Mouse (Mus musculus): ENCODE results near the gene Cntnap5a.
"Not testable (repeated sequence)": the region's sequence is repeated elsewhere in the genome, so short reads cannot be mapped to it uniquely, and the experiment has no call there.

Gene Cntnap5a

GRCm38 (mm10) chr1:116107010-116107723, 422.6 kb downstream of the Cntnap5a start:
- DNase-seq (ENCODE audit: low spot score), result no peak

GRCm38 (mm10) chr1:116107724-116108058, 423.1 kb downstream of the Cntnap5a start:
- DNase-seq (ENCODE audit: low spot score), result no peak

DNA sequence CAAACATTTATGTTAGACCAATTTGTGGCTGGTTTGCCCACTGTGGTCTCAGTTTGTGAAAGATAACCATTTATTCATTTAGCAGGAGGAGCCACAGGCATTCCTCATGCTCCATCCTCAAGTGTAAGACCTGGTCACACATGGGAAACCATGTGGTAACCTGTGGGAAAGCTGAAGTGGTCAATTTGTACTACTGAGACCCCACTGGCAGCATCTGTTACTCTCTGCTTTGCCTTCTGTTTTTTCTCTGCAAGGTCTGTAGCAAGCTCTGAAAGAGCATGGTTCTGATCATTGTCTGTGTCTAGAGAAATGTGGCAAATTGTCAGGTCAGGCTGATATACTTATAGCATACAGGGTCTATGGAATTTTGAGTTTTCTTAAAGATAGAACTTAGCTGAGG, 423.8 kb downstream of the Cntnap5a start:
- no peak for DNase-seq (ENCODE audit: low spot score)

- no peak for DNase-seq (ENCODE audit: low spot score)
Observed at GRCm38 (mm10) chr1:116125767-116126166, 441.2 kb downstream of the Cntnap5a start.

DNA sequence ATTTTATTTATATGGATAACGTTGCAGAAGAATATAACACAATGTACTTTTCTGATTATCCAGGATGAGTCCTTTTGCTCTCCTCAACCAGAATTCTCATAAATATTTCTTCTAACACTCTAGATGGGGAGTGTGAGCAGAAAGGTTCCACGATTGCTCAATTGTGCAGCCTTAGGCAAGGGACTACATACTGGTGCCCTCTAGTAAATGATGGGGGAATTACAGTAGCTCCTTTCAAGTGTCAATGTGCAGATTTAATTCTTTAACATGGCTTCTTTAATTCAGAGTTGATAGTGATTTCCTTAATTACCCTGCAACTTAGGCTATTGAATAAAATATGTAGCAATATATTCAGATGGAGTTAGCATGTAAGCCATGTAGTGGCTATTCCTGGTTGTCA, 442.5 kb downstream of the Cntnap5a start:
- no peak for DNase-seq (ENCODE audit: low spot score)

DNA sequence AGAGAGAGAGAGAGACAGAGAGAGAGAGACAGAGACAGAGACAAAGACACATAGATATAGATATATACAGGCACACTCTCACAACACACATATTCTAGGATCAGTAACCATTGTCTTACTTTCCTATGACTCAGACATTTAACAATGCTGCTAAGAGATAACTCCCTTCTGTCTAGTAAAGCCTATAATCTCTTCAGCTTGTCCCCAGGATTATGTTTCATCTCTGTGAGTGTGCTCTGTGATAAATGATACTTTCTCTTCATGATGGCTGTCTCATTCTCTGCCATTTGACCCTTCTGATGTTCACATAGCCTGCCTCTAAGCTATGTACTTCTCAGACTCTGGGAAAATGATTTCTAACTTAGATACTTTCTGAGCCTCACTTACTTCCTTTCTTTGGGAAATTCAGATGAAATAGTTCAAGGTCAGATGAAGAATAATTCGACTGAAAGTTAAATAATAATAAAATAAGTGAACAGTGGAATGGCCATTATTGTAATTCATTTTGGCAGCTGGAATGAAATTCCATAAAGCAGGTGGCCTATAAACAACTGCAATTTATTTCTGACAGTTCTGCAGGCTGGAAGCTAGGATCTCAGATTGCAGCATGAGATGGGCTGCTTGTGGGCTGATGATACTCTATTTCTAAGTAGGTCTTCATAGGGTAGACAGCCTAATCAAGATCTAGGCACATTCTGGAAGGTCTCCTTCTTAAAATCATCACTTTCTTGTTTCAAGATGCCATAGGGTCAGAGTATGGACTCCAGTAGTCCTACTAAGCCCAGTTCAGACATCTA, 444.1 kb downstream of the Cntnap5a start:
- no peak for DNase-seq (ENCODE audit: low spot score)

- DNase-seq (ENCODE audit: low spot score), result no peak
Observed at GRCm38 (mm10) chr1:116132471-116132870, 447.9 kb downstream of the Cntnap5a start.

DNA sequence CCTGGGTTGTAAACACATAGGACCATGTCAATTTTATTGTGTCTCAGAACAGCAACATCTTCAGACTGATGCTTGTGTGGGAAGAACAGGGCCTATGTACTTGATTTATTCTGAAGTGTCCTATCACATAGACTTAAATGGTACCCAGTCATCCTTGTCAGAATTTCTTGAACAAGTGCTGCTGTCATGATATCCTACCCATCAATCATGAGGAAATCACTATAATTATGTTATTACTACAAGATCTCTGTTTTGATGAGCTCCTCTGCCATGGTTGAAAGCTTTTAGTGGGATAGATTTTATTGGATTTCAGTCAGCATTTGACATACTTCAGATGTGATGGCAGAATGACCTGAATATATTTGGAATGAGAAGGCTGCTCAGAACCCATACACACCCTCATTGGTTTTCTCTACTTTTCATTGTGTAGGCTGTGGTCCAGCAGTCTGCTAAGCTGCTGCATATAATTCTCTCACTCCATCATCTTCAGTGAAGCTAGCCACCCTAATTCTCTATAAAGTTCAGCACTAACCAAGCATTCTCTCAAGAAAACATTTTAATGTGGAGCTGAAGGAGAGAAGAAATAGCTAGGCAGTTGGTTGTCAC, 465.3 kb downstream of the Cntnap5a start:
- no peak for DNase-seq (ENCODE audit: low spot score)

DNA sequence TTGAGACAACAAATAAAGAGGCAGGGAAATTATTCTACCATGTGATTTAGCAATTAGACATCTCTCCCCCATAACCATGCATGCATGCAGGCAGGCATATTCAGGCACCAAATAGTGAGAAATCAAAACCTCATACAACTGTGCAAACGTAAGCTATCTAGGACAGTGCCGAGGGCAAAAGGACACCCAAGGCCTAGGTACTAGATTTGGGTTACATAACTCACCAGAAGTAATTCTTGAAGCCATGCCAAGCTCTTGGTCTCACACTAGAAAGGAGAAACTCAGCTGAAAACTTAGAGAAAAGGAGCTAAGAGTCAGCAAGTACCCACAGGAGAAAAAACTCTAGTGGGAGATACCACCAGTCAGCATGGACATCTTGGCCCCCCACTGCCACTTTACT, 499.9 kb downstream of the Cntnap5a start:
- no peak for DNase-seq (ENCODE audit: low spot score)

DNA sequence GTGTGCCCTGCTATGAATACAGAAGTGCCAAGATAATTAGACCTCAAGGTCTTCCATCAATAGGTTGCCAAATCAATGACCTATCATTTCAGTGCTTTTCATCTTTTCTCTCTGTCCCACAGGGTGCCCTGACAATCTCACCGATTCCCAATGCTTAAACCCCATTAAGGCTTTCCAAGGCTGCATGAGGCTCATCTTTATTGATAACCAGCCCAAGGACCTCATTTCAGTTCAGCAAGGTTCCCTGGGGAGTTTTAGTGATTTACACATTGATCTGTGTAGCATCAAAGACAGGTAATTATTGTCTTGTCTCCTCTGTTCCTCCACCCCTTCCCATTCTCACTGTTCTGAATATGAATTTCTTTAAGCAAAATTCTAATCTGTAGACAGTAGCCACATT, 503.6 kb downstream of the Cntnap5a start:
- not testable (repeated sequence) for DNase-seq (ENCODE audit: low spot score)

DNA sequence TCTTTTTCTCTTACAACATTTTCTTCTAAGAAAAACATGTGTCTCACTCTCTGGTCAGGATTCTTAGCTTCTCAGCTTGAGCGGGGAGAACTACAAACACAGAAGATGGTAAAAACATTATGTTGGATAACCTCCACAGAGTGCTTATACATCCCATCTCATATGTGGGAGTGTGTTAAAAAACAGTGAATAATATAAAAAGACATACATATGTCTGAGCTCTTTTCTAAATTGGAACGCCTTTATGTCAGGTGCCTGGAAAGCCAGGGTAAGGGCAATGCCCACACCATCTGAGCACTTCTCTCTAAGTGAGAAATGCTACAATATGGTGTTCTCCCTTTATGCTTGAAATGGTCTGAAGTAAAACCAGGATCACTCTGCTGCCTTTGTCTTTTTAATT, 507.7 kb downstream of the Cntnap5a start:
- DNase-seq (ENCODE audit: low spot score), result no peak

DNA sequence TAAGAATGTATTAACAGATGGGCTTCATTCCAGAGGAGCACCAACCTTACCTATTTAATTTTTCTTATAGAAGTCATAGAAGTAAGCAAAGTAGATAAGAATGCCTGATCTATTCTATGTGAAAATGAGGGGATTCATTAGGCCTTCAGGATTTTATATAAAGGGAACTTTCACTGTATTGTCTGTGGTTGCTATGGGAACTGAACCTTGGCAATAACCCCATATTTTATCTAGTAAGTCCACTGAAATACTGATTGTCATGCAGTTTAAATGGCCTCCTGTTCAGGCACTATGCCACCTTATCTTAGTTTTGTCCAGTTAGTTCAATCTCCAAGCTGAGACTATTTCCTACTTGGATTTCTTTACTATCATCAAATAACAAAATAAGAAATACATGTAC, 532.3 kb downstream of the Cntnap5a start:
- no peak for DNase-seq (ENCODE audit: low spot score)

DNA sequence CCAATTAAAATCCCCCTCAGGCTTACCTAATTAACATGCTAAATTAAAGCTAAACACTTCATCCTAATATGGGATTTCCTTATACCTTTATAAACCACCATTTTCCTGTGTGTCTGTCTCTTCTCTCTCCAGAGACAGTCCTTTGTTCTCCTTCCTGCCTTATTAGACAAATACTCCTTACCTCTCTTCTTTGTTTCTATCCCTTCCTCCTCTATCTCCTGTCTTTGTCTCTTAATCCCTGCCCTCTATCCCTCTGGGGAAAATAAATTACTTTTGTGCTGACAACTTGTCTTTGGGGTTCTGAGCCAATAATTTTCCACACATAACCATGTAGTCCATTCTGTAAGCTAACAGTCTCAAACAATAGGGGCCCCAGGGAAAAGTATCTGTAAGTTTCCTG, 556.0 kb downstream of the Cntnap5a start:
- no peak for DNase-seq (ENCODE audit: low spot score)

- no peak for DNase-seq (ENCODE audit: low spot score)
Observed at GRCm38 (mm10) chr1:116243856-116244255, 559.3 kb downstream of the Cntnap5a start.

GRCm38 (mm10) chr1:116281144-116281543, 596.6 kb downstream of the Cntnap5a start:
- no peak for DNase-seq (ENCODE audit: low spot score)

- DNase-seq (ENCODE audit: low spot score), result no peak
Observed at GRCm38 (mm10) chr1:116283968-116284367, 599.4 kb downstream of the Cntnap5a start.

GRCm38 (mm10) chr1:116306555-116306954, 622.0 kb downstream of the Cntnap5a start:
- DNase-seq (ENCODE audit: low spot score), result no peak

- no peak for DNase-seq (ENCODE audit: low spot score)
Observed at GRCm38 (mm10) chr1:116311512-116311911, 627.0 kb downstream of the Cntnap5a start.

GRCm38 (mm10) chr1:116313269-116313668, 628.7 kb downstream of the Cntnap5a start:
- no peak for DNase-seq (ENCODE audit: low spot score)

GRCm38 (mm10) chr1:116324505-116324904, 639.9 kb downstream of the Cntnap5a start:
- DNase-seq (ENCODE audit: low spot score), result no peak

DNA sequence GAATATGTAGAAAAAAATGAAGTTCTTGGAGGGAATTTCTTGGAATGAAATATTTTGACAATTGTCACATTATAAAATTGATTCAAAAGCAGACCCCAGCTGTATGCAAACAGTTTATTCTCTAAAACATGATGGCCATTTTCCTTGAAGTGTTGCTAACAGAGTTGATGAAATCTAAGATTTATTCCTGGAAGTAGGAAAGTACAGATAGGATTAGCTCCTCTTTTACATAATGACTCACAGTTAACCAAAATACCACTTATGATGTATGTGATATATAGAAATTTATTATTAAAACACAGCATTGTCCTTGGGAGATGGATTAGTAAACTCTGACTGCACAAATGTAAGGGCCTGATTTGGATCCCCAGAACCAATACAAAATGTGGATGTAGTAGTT, 669.1 kb downstream of the Cntnap5a start:
- DNase-seq (ENCODE audit: low spot score), result no peak

- no peak for DNase-seq (ENCODE audit: low spot score)
Observed at GRCm38 (mm10) chr1:116365606-116366005, 681.0 kb downstream of the Cntnap5a start.

DNA sequence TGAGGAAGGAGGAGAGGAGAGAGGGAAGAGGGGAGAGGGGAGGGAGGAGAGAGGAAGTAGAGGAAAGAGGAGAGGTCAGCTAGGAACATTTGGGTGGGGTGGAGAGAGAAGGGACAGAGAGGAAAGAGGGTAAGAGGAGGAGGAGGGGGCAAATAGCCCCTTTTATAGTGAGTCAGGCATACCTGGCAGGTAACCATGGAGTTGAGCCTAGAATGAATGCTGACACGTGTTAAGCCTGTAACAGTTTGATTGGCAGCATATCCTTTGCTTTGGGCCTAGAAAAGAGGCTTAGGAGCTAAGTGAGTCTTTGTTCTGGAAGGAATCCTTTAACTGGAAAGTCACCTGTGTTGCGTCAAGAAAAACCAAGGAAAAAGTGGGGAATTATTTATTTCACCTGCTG, 681.6 kb downstream of the Cntnap5a start:
- no peak for DNase-seq (ENCODE audit: low spot score)

All from MN1 (cell line).